Mouse (Mus musculus): ENCODE data around the gene Srms. TPM values are rescaled to one million over a fixed set of nuclear protein-coding genes. Genes with fewer than 3 reads are reported as not detected.

Srms gene
- polyA plus RNA-seq, 1 experiment from 2014 or later: 0.29 TPM

DNA sequence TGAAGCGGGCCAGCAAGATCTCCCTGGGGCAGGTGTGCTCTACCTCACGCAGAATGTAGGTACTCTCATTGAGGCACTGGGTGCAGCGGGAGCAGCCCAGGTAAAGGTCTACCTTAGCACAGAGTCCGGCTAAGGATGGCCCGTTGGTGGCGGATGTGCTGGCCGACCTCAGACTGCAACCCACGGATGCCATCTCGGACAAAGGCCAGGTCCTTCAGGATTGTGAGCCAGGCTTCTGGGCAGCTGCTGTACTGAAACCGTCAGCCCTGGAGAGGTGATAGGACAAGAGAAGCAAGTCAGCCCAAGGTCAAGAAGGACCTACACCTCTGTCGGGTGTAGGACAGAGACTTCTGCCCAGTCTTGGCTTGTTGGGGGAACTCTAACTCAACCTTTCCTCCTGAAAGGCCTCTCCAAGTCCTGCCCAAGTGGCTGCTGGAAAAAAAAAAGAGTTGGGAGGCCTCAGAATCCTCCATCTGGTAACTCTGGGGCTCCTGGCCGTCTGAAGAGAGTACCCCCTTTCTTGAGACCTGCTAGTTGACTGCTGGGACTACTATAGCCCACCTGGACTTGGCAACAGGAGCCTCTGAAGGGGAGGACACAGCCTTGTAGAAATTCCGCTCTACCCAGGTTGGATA is 27.9 kb upstream of the Srms start:
- 86% methylated on average over 13 of the region's 13 CpGs for WGBS (ENCODE audit: insufficient replicate concordance)
- H3K9ac ChIP-seq (ENCODE audit: low read depth, low read length): no peak overlapping the region
- no peak overlapping the region for H3K27ac ChIP-seq (ENCODE audit: low read depth, low read length)

DNA sequence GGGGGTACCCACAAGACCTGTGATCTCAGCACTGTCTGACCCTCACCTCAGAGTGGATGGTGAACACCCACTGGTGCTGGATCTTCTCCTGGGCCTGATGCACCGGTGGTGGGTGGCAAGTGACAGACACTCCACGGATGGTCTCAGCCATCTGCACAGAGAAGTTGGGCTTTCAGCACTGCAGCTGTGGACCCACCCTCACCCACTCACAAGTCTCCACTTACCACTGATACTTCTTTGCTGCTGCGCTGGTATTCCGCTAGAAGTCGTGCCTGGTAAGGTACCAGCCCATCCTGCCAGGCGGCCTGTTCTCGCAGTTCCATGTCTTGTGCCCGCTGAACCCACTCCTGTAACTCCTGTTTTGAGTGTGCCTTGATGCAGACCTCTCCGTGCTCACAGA is 26.3 kb upstream of the Srms start:
- H3K36me3 ChIP-seq (ENCODE audit: control insufficient read depth, insufficient read depth, low read length): no peaks in the 10 kb centered on the region
- no peaks in the 10 kb centered on the region for H3K4me1 ChIP-seq (ENCODE audit: control insufficient read depth, insufficient read depth, low read length)
- no peak overlapping the region for H3K27ac ChIP-seq (ENCODE audit: low read depth, low read length)
- no peak overlapping the region for H3K9ac ChIP-seq (ENCODE audit: low read depth, low read length)
- no peak for ATAC-seq (replicated peaks; ENCODE audit: insufficient number of reproducible peaks, low FRiP score, low TSS enrichment)
- no peak overlapping the region for H3K4me3 ChIP-seq (ENCODE audit: low read depth, low read length)
- WGBS (ENCODE audit: insufficient replicate concordance): 84% methylated on average over 9 of the region's 9 CpGs
- no peaks in the 10 kb centered on the region for H3K9me3 ChIP-seq (replicated peaks; ENCODE audit: control insufficient read depth, low read length)
- no peak overlapping the region for H3K4me2 ChIP-seq
- H3K27me3 ChIP-seq (ENCODE audit: control insufficient read depth, insufficient read depth, low read length): no peaks in the 10 kb centered on the region

More for the DNA sequence above, 27.9 kb upstream of the Srms start:
- Histone ChIP-seq H3K4me3 (ENCODE audit: low read depth, low read length) (peak overlapping the region; percentile 58), H3K27me3 (ENCODE audit: control insufficient read depth, insufficient read depth, low read length) (no peaks in the 10 kb centered on the region), H3K4me2 (peak overlapping the region; percentile 78), H3K36me3 (ENCODE audit: control insufficient read depth, insufficient read depth, low read length) (no peaks in the 10 kb centered on the region), H3K9me3 (replicated peaks; ENCODE audit: control insufficient read depth, low read length) (no peaks in the 10 kb centered on the region), H3K4me1 (ENCODE audit: control insufficient read depth, insufficient read depth, low read length) (no peaks in the 10 kb centered on the region)
- ATAC-seq (replicated peaks; ENCODE audit: insufficient number of reproducible peaks, low FRiP score, low TSS enrichment): no peak

DNA sequence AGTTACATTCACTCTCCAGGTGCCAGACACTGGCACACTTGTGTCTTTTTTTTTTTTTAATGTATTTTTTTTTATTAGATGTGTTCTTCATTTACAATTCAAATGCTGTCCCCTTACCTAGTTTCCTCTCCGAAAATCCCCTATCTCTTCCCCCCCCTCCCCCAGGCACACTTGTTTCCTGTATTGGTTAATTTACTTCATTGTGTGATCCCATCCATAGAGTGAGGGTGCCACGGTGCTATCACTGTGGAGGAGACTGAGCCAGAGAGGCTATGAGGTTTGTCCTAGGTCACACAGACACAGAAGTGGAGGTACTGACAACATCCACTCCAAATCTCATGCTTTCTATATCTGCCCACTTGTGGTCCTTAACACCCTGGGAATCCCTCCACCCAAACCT is 25.9 kb upstream of the Srms start:
- H3K27ac ChIP-seq (ENCODE audit: low read depth, low read length): no peak overlapping the region
- H3K4me2 ChIP-seq: no peak overlapping the region
- no peak overlapping the region for H3K9ac ChIP-seq (ENCODE audit: low read depth, low read length)
- H3K36me3 ChIP-seq (ENCODE audit: control insufficient read depth, insufficient read depth, low read length): no peaks in the 10 kb centered on the region
- no peaks in the 10 kb centered on the region for H3K27me3 ChIP-seq (ENCODE audit: control insufficient read depth, insufficient read depth, low read length)
- no peaks in the 10 kb centered on the region for H3K4me1 ChIP-seq (ENCODE audit: control insufficient read depth, insufficient read depth, low read length)
- H3K4me3 ChIP-seq (ENCODE audit: low read depth, low read length): no peak overlapping the region
- no peaks in the 10 kb centered on the region for H3K9me3 ChIP-seq (replicated peaks; ENCODE audit: control insufficient read depth, low read length)
- WGBS (ENCODE audit: insufficient replicate concordance): 63% methylated on average over 2 of the region's 2 CpGs
- no peak for ATAC-seq (replicated peaks; ENCODE audit: insufficient number of reproducible peaks, low FRiP score, low TSS enrichment)

DNA sequence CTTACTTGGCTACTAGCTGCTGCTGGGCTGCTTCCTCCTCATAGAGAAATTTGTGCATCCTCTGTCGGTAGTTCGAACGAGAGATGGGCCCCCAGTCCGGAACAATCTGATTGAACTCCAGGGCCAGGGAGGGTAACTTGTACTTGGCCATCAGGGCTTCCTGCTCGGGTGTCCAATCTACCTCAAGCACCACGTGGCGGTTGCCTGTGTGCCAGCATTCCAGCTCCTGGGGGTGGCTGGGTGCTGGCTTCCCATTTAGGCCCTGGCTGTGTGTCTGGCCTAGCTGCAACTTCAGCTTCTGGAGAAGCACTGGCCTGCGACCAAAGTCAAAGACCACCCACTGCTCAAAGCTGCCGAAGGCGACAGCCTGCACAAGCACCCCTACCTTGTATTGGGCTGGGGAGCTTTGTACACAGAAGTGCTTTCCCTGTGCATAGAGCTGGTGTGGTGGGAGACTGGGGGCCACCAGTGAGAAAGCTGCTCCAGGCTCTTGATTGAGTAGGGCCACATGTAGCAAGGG is 25.2 kb upstream of the Srms start:
- ATAC-seq (replicated peaks; ENCODE audit: insufficient number of reproducible peaks, low FRiP score, low TSS enrichment): no peak
- Histone ChIP-seq H3K27ac (ENCODE audit: low read depth, low read length) (no peak overlapping the region), H3K9me3 (replicated peaks; ENCODE audit: control insufficient read depth, low read length) (no peaks in the 10 kb centered on the region), H3K4me2 (no peak overlapping the region), H3K9ac (ENCODE audit: low read depth, low read length) (no peak overlapping the region), H3K36me3 (ENCODE audit: control insufficient read depth, insufficient read depth, low read length) (no peaks in the 10 kb centered on the region), H3K4me1 (ENCODE audit: control insufficient read depth, insufficient read depth, low read length) (no peaks in the 10 kb centered on the region), H3K4me3 (ENCODE audit: low read depth, low read length) (no peak overlapping the region), H3K27me3 (ENCODE audit: control insufficient read depth, insufficient read depth, low read length) (no peaks in the 10 kb centered on the region)
- WGBS (ENCODE audit: insufficient replicate concordance): 73% methylated on average over 10 of the region's 10 CpGs

DNA sequence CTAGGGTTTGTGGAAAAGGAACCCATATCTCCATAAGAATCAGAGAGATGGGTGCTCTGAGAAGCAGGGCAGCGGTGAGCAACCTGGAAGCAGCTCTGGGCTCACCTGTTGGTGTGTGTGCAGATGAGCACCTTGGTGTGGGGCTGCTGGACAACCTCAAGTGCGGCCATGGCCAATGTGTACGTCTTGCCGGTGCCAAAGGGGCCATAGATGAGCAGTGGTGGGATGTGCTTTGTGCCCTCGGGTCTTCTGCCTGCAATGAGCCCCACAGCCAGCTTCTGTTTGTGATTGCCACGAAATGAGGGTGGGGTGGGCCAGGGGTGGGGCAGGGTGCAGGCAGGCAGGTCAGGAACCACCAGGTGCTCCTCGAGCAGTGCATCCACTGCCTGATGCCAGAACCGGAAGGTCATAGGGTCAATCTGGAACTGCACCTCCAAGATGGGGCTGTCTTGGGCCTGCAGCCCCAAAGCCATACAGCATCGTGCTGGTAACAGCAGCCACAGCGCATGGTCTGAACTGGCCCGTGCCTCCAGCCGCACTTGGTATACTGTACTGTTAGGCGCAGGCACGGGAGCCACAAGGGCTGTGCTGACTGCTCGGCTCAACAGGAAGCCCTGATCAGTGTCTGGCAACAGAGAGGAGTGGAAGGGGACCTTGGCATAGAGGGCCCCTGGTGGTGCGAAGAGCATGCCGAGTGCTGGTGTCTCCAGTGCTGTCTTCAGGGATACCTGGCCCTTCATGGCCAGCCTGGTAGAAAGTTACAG is 24.4 kb upstream of the Srms start:
- no peak for ATAC-seq (replicated peaks; ENCODE audit: insufficient number of reproducible peaks, low FRiP score, low TSS enrichment)
- Histone ChIP-seq H3K27me3 (ENCODE audit: control insufficient read depth, insufficient read depth, low read length) (no peaks in the 10 kb centered on the region), H3K9ac (ENCODE audit: low read depth, low read length) (no peak overlapping the region), H3K4me3 (ENCODE audit: low read depth, low read length) (no peak overlapping the region), H3K4me1 (ENCODE audit: control insufficient read depth, insufficient read depth, low read length) (no peaks in the 10 kb centered on the region), H3K27ac (ENCODE audit: low read depth, low read length) (no peak overlapping the region), H3K36me3 (ENCODE audit: control insufficient read depth, insufficient read depth, low read length) (no peaks in the 10 kb centered on the region), H3K9me3 (replicated peaks; ENCODE audit: control insufficient read depth, low read length) (no peaks in the 10 kb centered on the region), H3K4me2 (no peak overlapping the region)
- WGBS (ENCODE audit: insufficient replicate concordance): 86% methylated on average over 17 of the region's 17 CpGs

DNA sequence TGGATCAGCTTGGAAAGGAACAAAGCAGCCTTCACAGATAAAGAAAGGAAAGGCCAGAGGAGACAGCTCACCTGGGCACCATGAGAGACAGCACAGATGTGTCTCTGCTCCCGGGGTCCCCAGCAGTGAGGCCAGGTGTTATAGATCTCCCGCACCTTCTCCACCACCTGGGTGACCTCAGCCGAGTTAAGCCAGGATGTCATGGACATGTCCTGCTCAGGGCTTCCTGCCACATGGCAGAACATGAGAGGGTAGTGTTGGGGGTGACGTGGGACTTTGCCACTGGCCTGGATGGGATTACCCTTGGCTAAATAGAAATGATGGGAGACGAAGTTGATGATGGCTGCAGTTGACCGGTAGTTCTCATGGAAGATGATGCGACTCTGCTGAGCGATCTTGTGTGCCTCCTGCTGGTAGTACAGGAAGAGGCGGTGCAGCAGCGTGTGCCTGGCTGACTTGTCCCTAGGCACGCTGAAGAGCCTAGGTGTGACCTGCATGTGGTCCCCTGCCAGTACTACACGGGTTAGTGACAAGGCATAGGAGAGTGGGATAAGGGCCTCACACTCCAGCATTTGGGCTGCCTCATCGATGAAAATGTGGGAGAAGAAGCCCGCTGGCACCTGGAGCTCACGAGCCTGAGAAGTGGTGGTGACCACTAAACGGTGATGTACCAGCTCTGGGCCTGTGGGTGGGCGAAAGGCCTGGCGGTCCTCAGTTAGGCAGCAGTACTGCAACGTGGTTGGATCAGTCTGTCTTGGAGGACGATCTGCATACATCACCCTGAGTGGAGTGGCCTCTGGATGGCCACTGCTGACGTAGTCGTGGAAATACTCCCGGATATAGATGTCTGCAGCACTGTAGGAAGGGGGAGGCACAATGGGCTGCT is 22.9 kb upstream of the Srms start:
- H3K9ac ChIP-seq (ENCODE audit: low read depth, low read length): no peak overlapping the region
- no peaks in the 10 kb centered on the region for H3K9me3 ChIP-seq (replicated peaks; ENCODE audit: control insufficient read depth, low read length)
- no peaks in the 10 kb centered on the region for H3K27me3 ChIP-seq (ENCODE audit: control insufficient read depth, insufficient read depth, low read length)
- no peaks in the 10 kb centered on the region for H3K36me3 ChIP-seq (ENCODE audit: control insufficient read depth, insufficient read depth, low read length)
- H3K4me2 ChIP-seq: no peak overlapping the region
- no peak overlapping the region for H3K27ac ChIP-seq (ENCODE audit: low read depth, low read length)
- no peaks in the 10 kb centered on the region for H3K4me1 ChIP-seq (ENCODE audit: control insufficient read depth, insufficient read depth, low read length)
- 77% methylated on average over 23 of the region's 23 CpGs for WGBS (ENCODE audit: insufficient replicate concordance)
- no peak overlapping the region for H3K4me3 ChIP-seq (ENCODE audit: low read depth, low read length)
- no peak for ATAC-seq (replicated peaks; ENCODE audit: insufficient number of reproducible peaks, low FRiP score, low TSS enrichment)

DNA sequence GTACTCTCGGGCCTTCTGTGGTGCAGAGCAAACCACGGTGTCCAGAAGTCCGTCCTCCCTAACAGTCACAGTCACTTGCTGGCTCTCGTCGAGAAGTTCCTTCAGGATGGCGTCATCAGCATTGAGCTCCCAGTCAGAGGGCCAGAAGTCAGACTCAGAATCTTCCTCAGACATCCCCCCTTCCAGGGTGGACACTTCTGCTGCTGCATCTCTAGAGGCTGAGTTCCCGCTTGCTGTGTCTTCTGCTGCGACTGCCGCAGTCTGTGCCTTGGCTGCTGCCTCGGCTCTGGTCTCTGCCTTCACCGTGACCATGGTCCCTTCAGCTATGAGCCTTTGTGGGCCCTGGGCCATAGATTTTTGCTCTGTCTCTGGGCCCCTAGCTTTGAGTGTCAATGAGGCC is 21.7 kb upstream of the Srms start:
- Histone ChIP-seq H3K27ac (ENCODE audit: low read depth, low read length) (no peak overlapping the region), H3K4me2 (no peak overlapping the region), H3K9ac (ENCODE audit: low read depth, low read length) (no peak overlapping the region), H3K36me3 (ENCODE audit: control insufficient read depth, insufficient read depth, low read length) (no peaks in the 10 kb centered on the region), H3K27me3 (ENCODE audit: control insufficient read depth, insufficient read depth, low read length) (no peaks in the 10 kb centered on the region), H3K4me3 (ENCODE audit: low read depth, low read length) (no peak overlapping the region), H3K9me3 (replicated peaks; ENCODE audit: control insufficient read depth, low read length) (no peaks in the 10 kb centered on the region), H3K4me1 (ENCODE audit: control insufficient read depth, insufficient read depth, low read length) (no peaks in the 10 kb centered on the region)
- 86% methylated on average over 11 of the region's 11 CpGs for WGBS (ENCODE audit: insufficient replicate concordance)
- ATAC-seq (replicated peaks; ENCODE audit: insufficient number of reproducible peaks, low FRiP score, low TSS enrichment): no peak

DNA sequence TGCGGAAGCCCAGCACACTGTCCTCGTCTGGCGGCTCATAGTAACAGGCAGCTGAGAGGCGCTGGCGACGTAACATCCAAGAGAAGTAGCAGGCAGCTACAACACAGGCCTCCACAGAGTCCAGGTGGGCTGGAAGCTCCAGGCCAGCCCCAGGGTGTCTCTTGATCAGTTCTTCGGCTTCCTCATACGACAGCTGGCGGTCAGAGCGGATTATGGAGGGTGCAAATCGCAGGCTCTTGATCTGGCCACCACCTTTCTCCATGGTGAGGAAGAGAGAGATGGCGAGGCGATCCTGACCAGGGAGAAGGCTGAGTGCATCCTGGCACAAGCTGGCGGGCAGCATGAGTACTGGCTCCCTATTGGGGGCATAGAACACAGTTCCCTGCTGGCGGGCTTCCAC is 20.5 kb upstream of the Srms start:
- H3K36me3 ChIP-seq (ENCODE audit: control insufficient read depth, insufficient read depth, low read length): no peaks in the 10 kb centered on the region
- no peak overlapping the region for H3K4me3 ChIP-seq (ENCODE audit: low read depth, low read length)
- H3K9me3 ChIP-seq (replicated peaks; ENCODE audit: control insufficient read depth, low read length): no peaks in the 10 kb centered on the region
- ATAC-seq (replicated peaks; ENCODE audit: insufficient number of reproducible peaks, low FRiP score, low TSS enrichment): no peak
- H3K27me3 ChIP-seq (ENCODE audit: control insufficient read depth, insufficient read depth, low read length): no peaks in the 10 kb centered on the region
- no peaks in the 10 kb centered on the region for H3K4me1 ChIP-seq (ENCODE audit: control insufficient read depth, insufficient read depth, low read length)
- H3K27ac ChIP-seq (ENCODE audit: low read depth, low read length): no peak overlapping the region
- H3K9ac ChIP-seq (ENCODE audit: low read depth, low read length): no peak overlapping the region
- 83% methylated on average over 15 of the region's 15 CpGs for WGBS (ENCODE audit: insufficient replicate concordance)
- H3K4me2 ChIP-seq: no peak overlapping the region

Measured in heart, embryonic 11.5 days (tissue).